Comparison of ENCODE assay signal across 15 mouse cellular contexts in genomic region chr6:134252081-134252755, GRCm38 (mm10).
"Had no signal": no experiment of that assay in that cellular context is flagged by ENCODE, and none has a peak within 500 bp of the region (broad histone marks: within the 10 kb centered on the region; RNA-seq: fewer than 3 reads in every experiment).

No protein-coding gene starts in this region.

- H3K9me3 ChIP-seq: limb, embryonic 10.5 days; liver, embryonic 15.5 days; megakaryocyte, embryonic 14.5 days; midbrain, embryonic 15.5 days; neural tube, embryonic 13.5 days had no signal

- H3K4me1 ChIP-seq: liver, embryonic 15.5 days; midbrain, embryonic 15.5 days had no signal

- H3K27me3 ChIP-seq: liver, embryonic 15.5 days; megakaryocyte, embryonic 14.5 days; midbrain, embryonic 15.5 days; neural tube, embryonic 13.5 days had no signal

- ATAC-seq: midbrain, embryonic 15.5 days had no signal

- H3K4me3 ChIP-seq: layer of hippocampus, adult 2 months; limb, embryonic 10.5 days; liver, embryonic 15.5 days; megakaryocyte, embryonic 14.5 days; midbrain, embryonic 15.5 days; neural tube, embryonic 13.5 days had no signal

- H3K27ac ChIP-seq: layer of hippocampus, adult 2 months; limb, embryonic 10.5 days; liver, embryonic 15.5 days; macrophage; midbrain, embryonic 15.5 days; neural tube, embryonic 13.5 days had no signal

- H3K36me3 ChIP-seq: midbrain, embryonic 15.5 days had no signal

- DNase-seq: kidney, postnatal 36 days; lung, adult 2 months; lung, postnatal 10 days; retina, postnatal 1 day; right cerebral cortex, postnatal 4 days; spleen, adult 18-20 months; thymus, adult 18-20 months; thymus, postnatal 14 days had no signal
